Mouse (Mus musculus) limb, embryonic 11.5 days (tissue): ENCODE measurements around the gene Mtap. TPM values are rescaled to one million over a fixed set of nuclear protein-coding genes. Genes with fewer than 3 reads are reported as not detected.

Source experiments
- ATAC-seq: fragments of 200-750 bp; cut with Nextera tagmentation; 2 replicates; pipeline ENCODE4 v1.8.0; 2017; ENCODE audit warnings: low read depth; ENCODE audit not compliant: insufficient number of reproducible peaks, low FRiP score, low TSS enrichment
- DNase-seq: peaks from one replicate; pipeline ENCODE4 v3.0.0-alpha.2; 2015; ENCODE audit warnings: low spot score
- H3K27ac ChIP-seq: fragments of 300-500 bp; sonication (generic); replicated peaks from 2 replicates; pipeline ENCODE4 v1.5.1; 2014; ENCODE audit warnings: low read depth, mild to moderate bottlenecking, low read length
- H3K27me3 ChIP-seq: fragments of 300-500 bp; sonication (generic); 2 replicates; pipeline ENCODE4 v1.6.1; 2014; ENCODE audit warnings: mild to moderate bottlenecking, low read length, mixed read lengths; ENCODE audit not compliant: control insufficient read depth, insufficient read depth
- H3K36me3 ChIP-seq: fragments of 300-500 bp; sonication (generic); 2 replicates; pipeline ENCODE4 v1.6.1; 2014; ENCODE audit warnings: mild to moderate bottlenecking, low read length, moderate library complexity, mixed read lengths; ENCODE audit not compliant: control insufficient read depth, insufficient read depth
- H3K4me1 ChIP-seq: fragments of 300-500 bp; sonication (generic); 2 replicates; pipeline ENCODE4 v1.6.1; 2014; ENCODE audit warnings: low read length, mixed read lengths; ENCODE audit not compliant: control insufficient read depth, insufficient read depth
- H3K4me2 ChIP-seq: fragments of 300-500 bp; sonication (generic); 2 replicates; pipeline ENCODE4 v1.6.1; 2014; ENCODE audit warnings: low read depth, mild to moderate bottlenecking, moderate library complexity; ENCODE audit not compliant: severe bottlenecking
- H3K4me3 ChIP-seq: fragments of 300-500 bp; sonication (generic); 2 replicates; pipeline ENCODE4 v1.5.1; 2014; ENCODE audit warnings: low read depth, low read length
- H3K9ac ChIP-seq: fragments of 300-500 bp; sonication (generic); 2 replicates; pipeline ENCODE4 v1.6.1; 2014; ENCODE audit warnings: mild to moderate bottlenecking, low read length
- H3K9me3 ChIP-seq: fragments of 300-500 bp; sonication (generic); 2 replicates; pipeline ENCODE4 v1.6.1; 2016; ENCODE audit warnings: low read length; ENCODE audit not compliant: control insufficient read depth
- WGBS: fragments of 180-500 bp; shearing (Covaris S2); extraction: QIAGEN DNeasy Blood & Tissue Kit; methylation state at CpG from one replicate; pipeline ENCODE4 v1.1.7; 2014; 5-methylcytosine and 5-hydroxymethylcytosine counted together
- polyA plus RNA-seq: library from polyadenylated mRNA; unstranded; fragments of >200 nt; fragmentation: Nextera tagmentation; extraction: Ambion mirVana; gene quantifications from 2 replicates; pipeline ENCODE4 v1.2.1, GENCODE M21; 2014

Gene Mtap
- polyA plus RNA-seq, 1 experiment from 2014 or later, result 113 TPM

DNA sequence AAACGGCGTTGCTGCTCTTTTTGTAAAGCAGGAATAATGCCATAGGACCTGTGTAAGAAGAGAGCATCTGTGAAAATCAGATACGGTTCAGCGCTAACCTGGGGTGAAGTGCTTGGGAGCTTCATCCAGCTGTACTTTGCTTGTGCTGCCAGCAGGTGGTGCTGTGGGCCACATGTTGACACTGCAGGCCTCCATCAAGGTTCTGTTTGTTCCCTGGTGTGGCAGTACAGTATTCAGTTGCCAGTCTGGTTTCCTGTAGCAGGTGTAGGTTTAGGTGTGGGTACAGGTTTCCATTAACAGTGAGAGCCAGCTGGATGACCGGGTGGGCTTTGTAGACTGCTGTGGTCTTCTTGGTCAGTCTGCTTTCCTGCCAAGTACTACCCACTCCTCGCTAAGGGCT, 8.5 kb downstream of the Mtap start:
- ATAC-seq, result 0 out of 2 replicates have a peak, but pooled peaks have one; percentile 33
- no peaks in the 10 kb centered on the region for H3K27me3 ChIP-seq
- 42% methylated on average over 6 of the region's 6 CpGs for WGBS
- no peaks in the 10 kb centered on the region for H3K9me3 ChIP-seq
- DNase-seq, result peak; percentile 83
- no peak overlapping the region for H3K4me2 ChIP-seq
- H3K36me3 ChIP-seq, result peaks cover 2% of the 10 kb centered on the region; the same call in 1 of the 2 replicates
- H3K4me1 ChIP-seq, result no peaks in the 10 kb centered on the region
- no peak overlapping the region for H3K27ac ChIP-seq
- H3K9ac ChIP-seq, result no peak overlapping the region
- H3K4me3 ChIP-seq, result no peak overlapping the region

DNA sequence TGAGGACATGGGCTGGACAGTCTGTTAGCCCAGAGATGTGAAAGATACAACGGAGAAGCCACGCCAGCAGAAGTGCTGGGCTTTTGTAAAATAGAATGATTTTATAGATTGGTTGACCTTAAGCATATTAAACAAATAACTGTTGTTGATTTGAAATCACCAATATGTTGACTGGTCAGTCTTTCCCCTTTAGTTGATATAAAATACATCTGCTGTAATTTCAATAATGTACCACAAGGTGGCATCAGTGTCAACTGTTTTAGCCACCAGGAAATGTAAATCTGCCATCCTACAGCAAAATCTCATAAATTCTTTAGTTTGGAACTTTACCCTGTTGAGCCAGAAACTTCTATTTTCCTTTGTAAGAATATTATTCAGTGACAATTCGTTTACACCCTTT, 9.4 kb downstream of the Mtap start:
- Histone ChIP-seq H3K4me3 (no peak overlapping the region), H3K36me3 (peaks cover 2% of the 10 kb centered on the region; the same call in 1 of the 2 replicates), H3K27ac (no peak overlapping the region), H3K4me1 (no peaks in the 10 kb centered on the region), H3K9ac (no peak overlapping the region), H3K27me3 (no peaks in the 10 kb centered on the region), H3K9me3 (no peaks in the 10 kb centered on the region), H3K4me2 (no peak overlapping the region)
- no peak for ATAC-seq
- WGBS, result 65% methylated on average over 3 of the region's 3 CpGs
- DNase-seq, result no peak

GRCm38 (mm10) chr4:89149261-89149660, 12.3 kb downstream of the Mtap start:
- no peak overlapping the region for H3K4me2 ChIP-seq
- DNase-seq, result no peak
- no peaks in the 10 kb centered on the region for H3K9me3 ChIP-seq
- ATAC-seq, result no peak
- H3K9ac ChIP-seq, result no peak overlapping the region
- H3K36me3 ChIP-seq, result peaks cover 4% of the 10 kb centered on the region; the same call in 1 of the 2 replicates
- H3K4me3 ChIP-seq, result no peak overlapping the region
- H3K27me3 ChIP-seq, result no peaks in the 10 kb centered on the region
- H3K4me1 ChIP-seq, result no peaks in the 10 kb centered on the region
- no peak overlapping the region for H3K27ac ChIP-seq

DNA sequence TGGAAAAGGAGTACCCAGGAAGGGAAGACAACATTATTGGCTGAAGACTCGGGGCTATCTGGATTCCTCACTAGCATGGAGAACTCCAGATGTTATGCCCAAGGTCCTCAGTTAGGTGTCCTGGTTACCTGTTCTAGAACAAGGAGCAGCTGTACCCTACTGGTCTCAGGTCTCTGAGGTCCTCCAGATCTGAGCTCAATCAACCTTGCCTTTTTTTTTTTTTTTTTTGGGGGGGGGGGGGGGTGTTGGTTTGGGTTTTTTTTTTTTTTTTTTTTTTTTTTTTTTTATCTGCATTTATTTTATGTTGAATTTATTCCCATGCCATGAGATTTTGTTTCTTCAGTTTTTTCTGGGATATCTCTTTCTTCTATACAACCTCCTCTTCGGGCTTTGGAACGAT, 24.5 kb downstream of the Mtap start:
- Histone ChIP-seq H3K36me3 (peaks cover 10% of the 10 kb centered on the region; the same call in 1 of the 2 replicates), H3K4me3 (no peak overlapping the region), H3K4me1 (no peaks in the 10 kb centered on the region), H3K9me3 (no peaks in the 10 kb centered on the region), H3K27me3 (no peaks in the 10 kb centered on the region), H3K4me2 (no peak overlapping the region), H3K9ac (no peak overlapping the region), H3K27ac (no peak overlapping the region)
- 92% methylated on average over 3 of the region's 3 CpGs for WGBS
- no peak for DNase-seq
- ATAC-seq, result no peak

DNA sequence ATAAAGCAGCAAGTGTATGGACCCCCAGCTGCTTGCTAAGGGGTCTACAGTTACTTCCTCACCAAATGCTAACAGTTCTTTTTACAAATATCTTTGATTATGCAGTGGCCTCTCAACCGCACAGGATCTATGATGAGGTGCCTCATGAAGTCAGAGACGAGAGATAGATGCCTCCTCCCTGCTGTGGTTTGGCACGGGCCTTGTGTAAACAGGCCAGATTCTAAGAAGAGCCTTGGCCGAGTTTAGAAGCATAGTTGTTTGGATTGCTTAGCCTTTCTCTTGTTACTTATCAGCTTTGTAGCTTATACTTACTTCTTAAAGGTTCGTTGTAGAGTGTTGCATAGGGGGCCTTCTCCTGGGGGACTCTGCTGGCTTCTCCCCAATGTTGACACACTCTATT, 25.6 kb downstream of the Mtap start:
- WGBS, result 88% methylated on average over 5 of the region's 5 CpGs
- H3K27ac ChIP-seq, result no peak overlapping the region
- H3K4me2 ChIP-seq, result no peak overlapping the region
- no peak overlapping the region for H3K4me3 ChIP-seq
- no peaks in the 10 kb centered on the region for H3K9me3 ChIP-seq
- DNase-seq (no peak), ATAC-seq (no peak)
- H3K27me3 ChIP-seq, result no peaks in the 10 kb centered on the region
- H3K4me1 ChIP-seq, result no peaks in the 10 kb centered on the region
- H3K36me3 ChIP-seq, result peaks cover 13% of the 10 kb centered on the region; the same call in 1 of the 2 replicates
- no peak overlapping the region for H3K9ac ChIP-seq

- Histone ChIP-seq H3K4me2 (no peak overlapping the region), H3K9ac (no peak overlapping the region), H3K4me3 (no peak overlapping the region), H3K9me3 (no peaks in the 10 kb centered on the region), H3K27me3 (no peaks in the 10 kb centered on the region), H3K36me3 (peaks cover 13% of the 10 kb centered on the region; the same call in 1 of the 2 replicates), H3K27ac (no peak overlapping the region), H3K4me1 (no peaks in the 10 kb centered on the region)
- 95% methylated on average over 8 of the region's 8 CpGs for WGBS
- ATAC-seq, result no peak
- DNase-seq, result no peak
Observed at GRCm38 (mm10) chr4:89163613-89164012, 26.7 kb downstream of the Mtap start.

- no peak overlapping the region for H3K4me3 ChIP-seq
- H3K4me1 ChIP-seq, result no peaks in the 10 kb centered on the region
- H3K27me3 ChIP-seq, result no peaks in the 10 kb centered on the region
- DNase-seq (no peak), ATAC-seq (no peak)
- H3K27ac ChIP-seq, result no peak overlapping the region
- peaks cover 13% of the 10 kb centered on the region; the same call in 1 of the 2 replicates for H3K36me3 ChIP-seq
- no peaks in the 10 kb centered on the region for H3K9me3 ChIP-seq
- no peak overlapping the region for H3K4me2 ChIP-seq
- 93% methylated on average over 2 of the region's 2 CpGs for WGBS
- H3K9ac ChIP-seq, result no peak overlapping the region
Observed at GRCm38 (mm10) chr4:89164681-89165080, 27.8 kb downstream of the Mtap start.

DNA sequence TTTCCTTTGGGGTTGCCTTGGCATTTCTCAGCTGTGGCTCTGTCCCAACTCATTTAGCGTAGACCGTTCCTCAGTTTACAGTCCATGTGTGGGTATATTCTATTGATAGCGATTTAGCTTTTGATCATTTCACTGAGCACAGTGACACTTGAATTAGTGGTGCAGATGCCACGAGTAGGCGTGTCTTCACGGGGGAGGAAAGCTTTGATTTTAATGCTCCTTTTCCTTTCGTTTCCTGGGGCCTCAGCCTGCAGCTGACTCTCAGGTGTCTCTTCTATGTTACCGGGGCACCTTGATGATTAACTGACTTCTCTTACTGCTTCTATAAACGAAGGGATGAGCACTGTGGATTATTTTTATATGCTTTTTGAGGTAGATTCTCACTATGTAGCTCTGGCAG, 32.0 kb downstream of the Mtap start:
- H3K4me3 ChIP-seq, result no peak overlapping the region
- no peaks in the 10 kb centered on the region for H3K27me3 ChIP-seq
- peaks cover 21% of the 10 kb centered on the region for H3K36me3 ChIP-seq
- DNase-seq (no peak), ATAC-seq (no peak)
- no peak overlapping the region for H3K9ac ChIP-seq
- H3K9me3 ChIP-seq, result no peaks in the 10 kb centered on the region; the same call in 1 of the 2 replicates
- no peak overlapping the region for H3K27ac ChIP-seq
- H3K4me2 ChIP-seq, result no peak overlapping the region
- WGBS, result 96% methylated on average over 9 of the region's 9 CpGs
- no peaks in the 10 kb centered on the region for H3K4me1 ChIP-seq

GRCm38 (mm10) chr4:89169739-89170138, 32.8 kb downstream of the Mtap start:
- H3K27ac ChIP-seq, result no peak overlapping the region
- H3K4me1 ChIP-seq, result no peaks in the 10 kb centered on the region
- DNase-seq (no peak), ATAC-seq (no peak)
- no peak overlapping the region for H3K4me3 ChIP-seq
- H3K9ac ChIP-seq, result no peak overlapping the region
- no peaks in the 10 kb centered on the region; the same call in 1 of the 2 replicates for H3K9me3 ChIP-seq
- WGBS, result 86% methylated on average over 4 of the region's 4 CpGs
- H3K36me3 ChIP-seq, result peaks cover 19% of the 10 kb centered on the region
- H3K4me2 ChIP-seq, result no peak overlapping the region
- no peaks in the 10 kb centered on the region for H3K27me3 ChIP-seq
